Comparison of ENCODE assay signal across 11 mouse cellular contexts in the genomic region with DNA sequence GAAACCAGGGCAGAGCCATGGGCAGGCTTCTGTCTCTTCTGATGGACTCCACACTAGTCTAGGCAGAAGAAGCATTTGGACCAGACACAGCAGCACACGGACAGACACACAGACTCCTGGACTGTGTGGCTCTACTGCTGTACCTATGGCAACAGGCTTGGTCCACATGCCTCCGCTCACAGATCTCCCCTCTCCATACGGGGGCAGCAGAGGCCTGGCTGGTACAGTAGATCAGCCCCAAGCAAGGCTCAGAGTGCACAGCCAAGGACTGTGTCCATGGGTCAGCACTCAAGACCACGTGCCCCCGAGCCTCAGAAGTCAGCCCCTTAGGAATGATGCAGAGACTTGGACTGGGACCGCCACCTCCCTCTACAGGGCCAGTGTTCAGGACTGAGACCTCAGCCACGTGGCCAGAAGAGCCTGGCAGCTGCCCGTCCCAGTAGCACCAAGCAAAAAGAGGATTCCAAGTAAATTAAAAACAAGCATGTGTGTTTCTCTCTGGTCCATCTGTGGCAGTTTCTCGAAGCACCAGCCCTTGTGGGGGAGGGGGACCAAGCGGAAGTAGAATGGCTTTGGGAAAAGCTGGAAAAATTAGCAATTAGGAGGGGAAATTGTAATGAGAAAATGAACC.
DNase-seq lines count a peak whose midpoint lies in the region; ATAC-seq lines count a peak whose summit lies in the region.
"Had no signal": no experiment of that assay in that cellular context is flagged by ENCODE, and none has a peak within 500 bp of the region (broad histone marks: within the 10 kb centered on the region; RNA-seq: fewer than 3 reads in every experiment).

No protein-coding gene starts in this region.

- WGBS in hindbrain, embryonic 16.5 days = 69% methylated on average over 10 of the region's 10 CpGs
- WGBS in hindbrain, embryonic 13.5 days = 75% methylated on average over 10 of the region's 10 CpGs
- 64% methylated on average over 10 of the region's 10 CpGs for WGBS in embryonic facial prominence, embryonic 10.5 days

- H3K36me3 ChIP-seq in hindbrain, embryonic 16.5 days (ENCODE audit: control insufficient read depth, insufficient read depth, low read length) = no peaks in the 10 kb centered on the region
- no peaks in the 10 kb centered on the region for H3K36me3 ChIP-seq in hindbrain, embryonic 13.5 days
- H3K36me3 ChIP-seq in embryonic facial prominence, embryonic 10.5 days (replicated peaks) = no peaks in the 10 kb centered on the region
- H3K36me3 ChIP-seq: neural tube, embryonic 12.5 days had no signal

- 0 out of 2 replicates have a peak, but pooled peaks have one; percentile 27 for ATAC-seq in hindbrain, embryonic 16.5 days
- no peak for ATAC-seq in hindbrain, embryonic 13.5 days (ENCODE audit: low FRiP score)

- no peaks in the 10 kb centered on the region; the same call in 1 of the 2 replicates for H3K4me1 ChIP-seq in hindbrain, embryonic 16.5 days (ENCODE audit: control insufficient read depth, insufficient read depth, low read depth, low read length)
- H3K4me1 ChIP-seq in hindbrain, embryonic 13.5 days (replicated peaks) = 0 out of 2 replicates have a peak, but pooled peaks cover 7% of the 10 kb centered on the region
- H3K4me1 ChIP-seq in embryonic facial prominence, embryonic 10.5 days = peaks cover 12% of the 10 kb centered on the region
- H3K4me1 ChIP-seq: neural tube, embryonic 12.5 days had no signal

- no peak overlapping the region for H3K27ac ChIP-seq in hindbrain, embryonic 16.5 days (ENCODE audit: low read depth, low read length)
- H3K27ac ChIP-seq in hindbrain, embryonic 13.5 days = no peak overlapping the region
- H3K27ac ChIP-seq in embryonic facial prominence, embryonic 10.5 days (replicated peaks) = peak overlapping the region; percentile 65
- H3K27ac ChIP-seq: neural tube, embryonic 12.5 days had no signal

- 0 out of 2 replicates have a peak, but pooled peaks cover 2% of the 10 kb centered on the region for H3K9me3 ChIP-seq in hindbrain, embryonic 16.5 days (ENCODE audit: control insufficient read depth, low read length)
- H3K9me3 ChIP-seq in hindbrain, embryonic 13.5 days = no peaks in the 10 kb centered on the region
- no peaks in the 10 kb centered on the region for H3K9me3 ChIP-seq in embryonic facial prominence, embryonic 10.5 days
- H3K9me3 ChIP-seq: neural tube, embryonic 12.5 days had no signal

- H3K4me2 ChIP-seq in hindbrain, embryonic 16.5 days (ENCODE audit: low read length) = no peak overlapping the region
- H3K4me2 ChIP-seq in hindbrain, embryonic 13.5 days = no peak overlapping the region
- H3K4me2 ChIP-seq: neural tube, embryonic 12.5 days had no signal

- H3K4me3 ChIP-seq in hindbrain, embryonic 16.5 days (ENCODE audit: low read length) = no peak overlapping the region
- no peak overlapping the region for H3K4me3 ChIP-seq in hindbrain, embryonic 13.5 days
- no peak overlapping the region for H3K4me3 ChIP-seq in embryonic facial prominence, embryonic 10.5 days
- H3K4me3 ChIP-seq: neural tube, embryonic 12.5 days had no signal

- no peak overlapping the region for H3K9ac ChIP-seq in hindbrain, embryonic 16.5 days (ENCODE audit: low read depth, low read length)
- H3K9ac ChIP-seq in hindbrain, embryonic 13.5 days = no peak overlapping the region
- H3K9ac ChIP-seq: neural tube, embryonic 12.5 days had no signal

- H3K27me3 ChIP-seq in hindbrain, embryonic 16.5 days (replicated peaks; ENCODE audit: control insufficient read depth, insufficient read depth, low read length) = no peaks in the 10 kb centered on the region
- no peaks in the 10 kb centered on the region for H3K27me3 ChIP-seq in hindbrain, embryonic 13.5 days
- no peaks in the 10 kb centered on the region for H3K27me3 ChIP-seq in embryonic facial prominence, embryonic 10.5 days (replicated peaks; ENCODE audit: low read depth, poor library complexity, severe bottlenecking)
- H3K27me3 ChIP-seq: neural tube, embryonic 12.5 days had no signal

- peak; percentile 49 for DNase-seq in Muller cell, postnatal 12 days (ENCODE audit: inconsistent ontology term)
- no peak for DNase-seq in embryonic facial prominence, embryonic 10.5 days (ENCODE audit: low spot score)
- DNase-seq in kidney, postnatal 10 days = peak; percentile 25
- DNase-seq in spleen, adult 12 weeks (ENCODE audit: low spot score) = no peak
- no peak for DNase-seq in retina, embryonic 14.5 days (ENCODE audit: low spot score)
- no peak for DNase-seq in cerebellum, adult 11 months
- DNase-seq: adrenal gland, postnatal 25 days; lung, postnatal 36 days had no signal

Comparison
In these comparisons a context has a peak if more than half of its experiments do, and no peak if none do; other contexts are left out.
1. DNase-seq: peak in Muller cell, postnatal 12 days (single experiment) and kidney, postnatal 10 days (single experiment); none in embryonic facial prominence, embryonic 10.5 days (single experiment), spleen, adult 12 weeks (single experiment), retina, embryonic 14.5 days (single experiment) and cerebellum, adult 11 months (single experiment).